Mouse (Mus musculus): ENCODE results near the gene Gm13941. TPM values are rescaled to one million over a fixed set of nuclear protein-coding genes. Genes with fewer than 3 reads are reported as not detected.

The Gm13941 gene
- polyA plus RNA-seq (2012; rRNA removed) = not detected in 2 replicates

DNA sequence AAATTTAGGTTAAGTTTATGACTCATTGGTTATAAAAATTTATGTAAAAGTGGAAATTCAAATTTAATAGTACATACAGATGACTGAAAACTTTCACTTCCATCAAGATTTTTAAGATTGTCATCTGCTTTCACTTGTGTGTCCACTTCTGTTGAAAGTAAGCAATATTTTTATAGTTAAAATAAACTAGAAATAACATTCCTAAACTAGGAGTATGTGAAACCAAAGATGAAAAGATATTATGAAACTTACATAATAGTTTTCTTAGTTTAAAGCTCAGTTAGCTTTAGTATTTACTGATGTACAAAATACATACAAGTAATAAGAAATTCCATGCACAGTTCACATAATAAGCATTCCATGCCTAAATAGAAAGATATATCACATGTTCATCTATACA lies at the start of gene Gm13941:
Gene Gm13941, minus strand, starts transcription at position 101 of the 400 bp plus-strand sequence.
- Histone ChIP-seq H3K4me3 (ENCODE audit: low read depth, low read length) (no peak within 1 kb of the TSS), H3K27ac (ENCODE audit: insufficient read depth, low read depth, low read length) (no peak within 1 kb of the TSS), H3K36me3 (ENCODE audit: control insufficient read depth, insufficient read depth, low read length) (no peaks in the 10 kb centered on the region), H3K27me3 (ENCODE audit: control insufficient read depth, insufficient read depth, low read length) (no peaks in the 10 kb centered on the region), H3K4me1 (ENCODE audit: control insufficient read depth, insufficient read depth, insufficient read length, low read length) (no peaks in the 10 kb centered on the region)
- no peak for TF ChIP-seq POLR2A (IDR thresholded peaks at IDR 0.05; ENCODE audit: low read depth, low read length)

DNA sequence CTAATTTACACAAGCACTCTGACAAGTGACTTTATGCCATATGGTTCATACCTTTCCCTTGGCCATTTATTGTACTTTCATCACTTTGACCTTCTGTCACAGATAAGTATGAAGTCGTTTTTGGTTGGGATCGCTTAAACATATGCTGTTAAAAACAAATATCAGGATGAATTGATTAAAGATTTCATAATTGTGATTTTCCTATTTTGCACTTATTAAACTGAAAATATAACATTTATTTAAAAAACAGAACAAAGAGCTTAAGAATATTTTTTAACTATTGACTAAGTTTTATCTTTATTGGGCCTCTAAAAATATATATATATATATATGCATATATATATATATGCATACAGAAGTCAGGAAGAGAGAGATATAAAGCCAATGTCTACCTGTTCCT lies 47.1 kb upstream of the Gm13941 start, which contains the start of gene Gm15130:
Gene Gm15130, minus strand, starts transcription at position 101 of the 400 bp plus-strand sequence.
- H3K4me3 ChIP-seq (ENCODE audit: low read depth, low read length) = no peak within 1 kb of the TSS
- H3K27ac ChIP-seq (ENCODE audit: insufficient read depth, low read depth, low read length) = no peak within 1 kb of the TSS
- no peaks in the 10 kb centered on the region for H3K36me3 ChIP-seq (ENCODE audit: control insufficient read depth, insufficient read depth, low read length)
- no peak for TF ChIP-seq CTCF (IDR thresholded peaks at IDR 0.05; ENCODE audit: extremely low read depth, insufficient read length, insufficient replicate concordance, low read depth, low read length)
- no peaks in the 10 kb centered on the region for H3K27me3 ChIP-seq (ENCODE audit: control insufficient read depth, insufficient read depth, low read length)
- 61% methylated on average over 2 of the region's 2 CpGs for WGBS
- no peaks in the 10 kb centered on the region for H3K4me1 ChIP-seq (ENCODE audit: control insufficient read depth, insufficient read depth, insufficient read length, low read length)

DNA sequence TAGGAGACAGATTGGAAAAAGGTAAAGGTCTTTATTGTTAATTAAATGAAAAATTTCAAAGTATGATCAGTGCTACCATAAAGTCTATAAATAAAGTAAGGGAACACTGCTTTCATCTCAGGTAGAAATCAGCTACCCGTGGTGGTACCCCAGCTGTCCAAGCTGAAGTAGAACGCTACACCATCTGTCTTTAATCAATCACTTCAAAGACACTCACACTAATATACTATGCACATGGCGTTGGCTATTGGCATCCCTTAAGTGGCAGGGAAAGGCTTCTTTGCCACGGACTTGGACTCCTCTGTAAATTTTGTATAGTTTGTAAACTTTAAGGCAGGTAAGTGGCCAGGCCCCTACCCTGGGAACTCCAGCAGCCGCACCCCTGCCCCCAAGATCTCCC lies 30.0 kb upstream of the Gm13941 start:
- H3K27ac ChIP-seq (ENCODE audit: insufficient read depth, low read depth, low read length) = no peak overlapping the region
- no peak for TF ChIP-seq CTCF (IDR thresholded peaks at IDR 0.05; ENCODE audit: extremely low read depth, insufficient read length, insufficient replicate concordance, low read depth, low read length)
- no peak for TF ChIP-seq POLR2A (IDR thresholded peaks at IDR 0.05; ENCODE audit: low read depth, low read length)
- WGBS = 70% methylated on average over 5 of the region's 5 CpGs
- H3K4me3 ChIP-seq (ENCODE audit: low read depth, low read length) = no peak overlapping the region
- no peaks in the 10 kb centered on the region for H3K27me3 ChIP-seq (ENCODE audit: control insufficient read depth, insufficient read depth, low read length)
- no peaks in the 10 kb centered on the region for H3K4me1 ChIP-seq (ENCODE audit: control insufficient read depth, insufficient read depth, insufficient read length, low read length)
- no peaks in the 10 kb centered on the region for H3K36me3 ChIP-seq (ENCODE audit: control insufficient read depth, insufficient read depth, low read length)

DNA sequence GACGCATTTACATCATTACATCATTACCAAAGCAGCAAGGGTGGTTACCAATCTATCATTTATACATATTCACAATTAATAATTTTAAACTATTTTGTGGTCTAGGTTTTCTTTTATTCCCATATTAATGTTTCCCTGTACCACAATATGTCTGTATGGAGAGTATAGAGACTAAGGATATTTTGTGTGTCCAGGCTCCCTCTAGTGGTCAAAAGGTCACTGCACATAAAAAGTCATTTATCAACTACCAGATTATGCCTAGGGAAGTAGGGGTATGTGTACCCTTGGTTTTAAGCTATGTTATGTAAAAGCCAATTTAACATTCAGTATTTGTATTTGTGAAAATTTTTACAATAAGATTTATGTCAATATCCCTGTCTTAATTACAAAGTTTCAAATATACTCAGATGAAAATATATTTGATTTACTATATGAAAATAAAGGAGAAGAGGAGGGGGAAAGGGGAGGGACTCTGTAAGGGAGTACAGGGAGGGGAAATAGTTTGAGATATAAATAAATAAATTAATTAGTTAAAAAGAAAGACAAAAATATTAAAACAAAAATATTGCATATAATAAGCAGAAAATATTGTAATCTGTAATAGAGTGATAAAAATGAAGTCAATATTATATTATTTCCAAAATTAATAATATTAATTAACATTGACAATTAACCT lies 47.1 kb downstream of the Gm13941 start:
- Histone ChIP-seq H3K27ac (ENCODE audit: insufficient read depth, low read depth, low read length) (no peak overlapping the region), H3K4me3 (ENCODE audit: low read depth, low read length) (no peak overlapping the region), H3K27me3 (ENCODE audit: control insufficient read depth, insufficient read depth, low read length) (no peaks in the 10 kb centered on the region), H3K4me1 (ENCODE audit: control insufficient read depth, insufficient read depth, insufficient read length, low read length) (no peaks in the 10 kb centered on the region), H3K36me3 (ENCODE audit: control insufficient read depth, insufficient read depth, low read length) (no peaks in the 10 kb centered on the region)
- WGBS = 94% methylated on average over 1 of the region's 1 CpGs
- TF ChIP-seq POLR2A (IDR thresholded peaks at IDR 0.05; ENCODE audit: low read depth, low read length) (no peak), CTCF (IDR thresholded peaks at IDR 0.05; ENCODE audit: extremely low read depth, insufficient read length, insufficient replicate concordance, low read depth, low read length) (no peak)

Other genes starting within 250 kb of the Gm13941 start
- gene Ano3, start 155.1 kb downstream of the Gm13941 start, polyA plus RNA-seq (2012; rRNA removed) = not detected in 2 replicates
- not detected in 2 replicates for gene Gm15130, start 47.0 kb upstream of the Gm13941 start, polyA plus RNA-seq (2012; rRNA removed)
- not detected in 2 replicates for gene 4930430A15Rik, start 123.6 kb upstream of the Gm13941 start, polyA plus RNA-seq (2012; rRNA removed)
- not detected in 2 replicates for gene Olfr1275, start 129.3 kb upstream of the Gm13941 start, polyA plus RNA-seq (2012; rRNA removed)
- gene Olfr1276, start 148.5 kb upstream of the Gm13941 start, polyA plus RNA-seq (2012; rRNA removed) = not detected in 2 replicates
- not detected in 2 replicates for gene Olfr1277, start 168.1 kb upstream of the Gm13941 start, polyA plus RNA-seq (2012; rRNA removed)
- gene Olfr1278, start 184.2 kb upstream of the Gm13941 start, polyA plus RNA-seq (2012; rRNA removed) = not detected in 2 replicates
- not detected in 2 replicates for gene Olfr1279, start 194.7 kb upstream of the Gm13941 start, polyA plus RNA-seq (2012; rRNA removed)
- gene Olfr1280, start 208.0 kb upstream of the Gm13941 start, polyA plus RNA-seq (2012; rRNA removed) = not detected in 2 replicates
- gene Olfr1281, start 220.5 kb upstream of the Gm13941 start, polyA plus RNA-seq (2012; rRNA removed) = not detected in 2 replicates
- gene Olfr1282, start 230.1 kb upstream of the Gm13941 start, polyA plus RNA-seq (2012; rRNA removed) = not detected in 2 replicates